Mouse (Mus musculus) granulocyte monocyte progenitor cell, adult 5-6 weeks (primary cell): Measurements from ENCODE around the gene Mpo. TPM values are rescaled to one million over a fixed set of nuclear protein-coding genes. Genes with fewer than 3 reads are reported as not detected.

Source experiments
- ATAC-seq: replicated peaks from 2 replicates; pipeline ENCODE4 v1.8.0; 2016; ENCODE audit warnings: mild to moderate bottlenecking, moderate TSS enrichment, inconsistent platforms; ENCODE audit not compliant: poor library complexity, severe bottlenecking
- total RNA-seq, 2 experiments: library from RNA; stranded (forward) in 1 of 2; stranded (reverse) in 1 of 2; fragments of 200-712, 200-1000 nt in 1 of 2; fragments of >200 nt in 1 of 2; fragmentation: Nextera tagmentation in 1 of 2; gene quantifications; 2 replicates each; pipeline ENCODE4 v1.2.3; 2014 to 2017

Gene Mpo
- total RNA-seq, 2 experiments from 2014 or later, result 13,011 to 13,307 TPM

DNA sequence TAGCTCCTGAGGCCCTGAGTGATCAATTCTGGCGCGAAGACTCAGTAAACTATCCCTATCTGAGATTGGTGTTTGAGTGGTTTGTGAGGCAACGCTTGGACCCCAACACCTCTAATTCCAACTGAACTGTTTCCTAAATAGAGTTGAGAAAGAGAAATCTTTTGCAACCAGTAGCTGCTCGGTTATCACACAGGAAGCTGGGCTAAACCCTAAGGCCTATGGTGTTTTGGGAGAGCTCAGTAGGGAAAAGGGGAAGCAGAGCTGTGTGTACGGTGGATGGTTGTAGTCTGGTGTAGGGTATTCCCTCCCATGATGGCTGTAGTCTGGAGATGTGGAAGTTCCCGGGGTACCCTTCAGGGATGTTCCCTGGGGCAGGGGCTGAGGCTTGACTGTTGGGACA is 3.3 kb upstream of the Mpo start:
- peak; percentile 57 for ATAC-seq

DNA sequence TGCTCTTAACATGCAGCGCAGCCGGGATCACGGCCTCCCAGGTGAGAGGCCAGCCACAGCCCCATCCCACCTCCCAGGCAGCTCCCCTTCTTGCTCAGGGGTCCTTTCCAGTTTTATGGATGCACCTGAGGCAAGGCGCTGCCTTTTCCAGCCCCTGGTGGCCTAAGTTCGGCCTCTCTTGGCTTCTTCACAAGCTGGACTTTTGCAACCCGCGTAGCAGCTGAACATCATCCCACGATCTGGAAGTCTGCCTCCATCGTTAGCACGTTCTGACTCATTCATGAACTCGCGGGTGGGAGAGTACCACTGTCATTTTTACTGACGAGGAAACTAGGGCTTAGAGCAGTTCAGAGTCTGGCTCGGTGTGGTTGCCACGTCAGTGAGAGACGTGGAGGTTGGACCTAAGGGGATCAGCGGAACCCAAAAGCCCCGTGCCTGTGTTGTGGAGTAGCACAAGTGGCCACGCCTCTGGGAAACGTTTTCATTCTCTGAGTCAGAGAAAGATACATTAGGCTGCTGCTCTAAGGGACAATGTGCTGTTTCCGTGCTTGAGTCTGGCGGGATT is 8.4 kb downstream of the Mpo start:
- no peak for ATAC-seq

DNA sequence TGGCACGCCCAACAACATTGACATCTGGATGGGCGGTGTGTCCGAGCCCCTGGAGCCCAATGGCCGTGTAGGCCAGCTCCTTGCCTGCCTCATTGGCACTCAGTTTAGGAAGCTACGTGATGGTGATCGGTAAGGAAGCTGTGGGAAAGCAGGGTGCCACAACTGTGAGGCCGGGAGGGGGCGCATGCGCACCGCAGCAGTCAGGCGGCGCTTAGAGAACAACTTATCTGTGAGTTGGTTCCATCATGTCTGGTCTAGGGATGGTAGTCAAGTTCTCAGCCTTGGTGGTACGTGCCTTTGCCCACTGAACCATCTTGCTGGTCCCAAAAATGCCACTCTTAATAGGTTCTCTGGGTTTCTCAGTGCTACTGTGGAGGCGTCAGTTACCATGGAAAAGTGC is 9.2 kb downstream of the Mpo start:
- no peak for ATAC-seq

DNA sequence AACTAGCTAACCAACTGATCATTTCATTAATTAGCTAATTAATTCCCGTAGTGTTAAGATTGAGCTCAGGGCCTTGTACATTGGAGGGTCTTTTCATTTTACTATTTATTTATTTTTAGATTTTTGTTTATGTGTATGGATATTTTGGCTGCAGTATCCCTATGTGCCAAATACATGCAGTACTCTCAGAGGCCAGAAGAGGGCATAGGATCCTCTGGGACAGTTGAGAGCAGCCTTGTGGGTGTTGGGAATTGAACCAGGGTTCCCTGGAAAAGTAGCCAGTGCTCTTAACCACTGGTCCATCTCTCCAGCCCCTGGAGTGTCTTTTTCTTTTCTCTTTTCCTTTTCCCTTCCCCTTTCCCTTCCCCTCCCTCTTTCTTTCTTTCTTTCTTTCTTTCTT is 12.1 kb downstream of the Mpo start:
- no peak for ATAC-seq

DNA sequence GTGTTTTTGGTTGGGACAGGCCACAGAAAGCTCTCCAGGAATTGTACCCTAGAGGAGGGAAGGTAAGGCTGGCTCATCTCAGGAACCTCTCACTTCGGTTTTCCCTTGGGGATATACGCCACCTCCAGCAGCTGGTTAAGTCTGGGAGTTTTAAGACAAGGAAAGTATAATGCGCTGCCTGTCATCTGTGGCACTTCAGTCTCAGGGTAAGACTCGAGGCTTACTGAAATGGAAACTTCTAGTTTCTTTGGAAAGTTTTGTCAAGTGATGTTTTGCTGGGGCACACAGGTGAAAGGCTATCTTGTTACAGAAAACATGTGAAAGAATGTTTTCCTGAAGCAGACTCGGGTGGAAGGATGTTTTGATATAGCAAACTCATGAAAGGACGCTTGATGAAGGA is 14.1 kb downstream of the Mpo start:
- ATAC-seq, result no peak

DNA sequence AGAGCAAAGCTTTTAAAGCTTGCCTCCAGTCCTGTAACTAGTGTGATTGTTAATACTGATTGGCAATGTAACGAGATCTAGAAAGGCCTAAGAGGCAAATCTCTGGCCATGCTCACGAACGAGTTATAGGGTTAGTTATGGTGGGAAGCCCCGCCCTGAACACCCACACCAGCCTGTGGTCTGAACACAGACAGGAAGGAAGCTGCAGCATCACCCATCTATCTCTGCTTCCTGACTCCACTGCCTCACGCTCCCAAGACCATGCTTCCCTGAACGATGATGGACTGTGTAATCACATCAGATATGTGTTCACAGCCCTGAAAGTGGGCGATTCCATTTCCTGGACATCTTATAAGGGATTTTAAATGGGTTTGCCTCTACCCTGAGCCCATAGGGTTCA is 14.9 kb downstream of the Mpo start:
- ATAC-seq, result peak; percentile 42

DNA sequence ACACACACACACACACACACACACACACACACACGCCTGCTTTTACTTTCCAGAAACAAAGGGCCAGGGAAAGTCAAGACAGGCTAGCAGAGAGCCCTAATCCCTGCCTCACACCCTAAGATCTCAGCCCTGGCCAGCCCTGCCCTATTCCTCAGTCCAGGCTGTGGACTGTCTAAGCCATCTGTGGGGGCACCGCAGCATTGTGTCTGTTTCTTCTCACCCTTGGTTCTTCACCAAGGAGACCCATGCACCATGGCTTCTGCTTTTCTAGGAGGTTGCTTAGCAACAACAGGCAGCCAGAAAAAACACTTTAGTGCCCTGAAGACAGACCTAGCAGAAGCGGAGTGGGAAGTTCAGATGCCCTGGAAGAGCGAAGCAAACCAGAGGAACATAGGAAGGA is 18.0 kb downstream of the Mpo start:
- peak; percentile 55 for ATAC-seq

DNA sequence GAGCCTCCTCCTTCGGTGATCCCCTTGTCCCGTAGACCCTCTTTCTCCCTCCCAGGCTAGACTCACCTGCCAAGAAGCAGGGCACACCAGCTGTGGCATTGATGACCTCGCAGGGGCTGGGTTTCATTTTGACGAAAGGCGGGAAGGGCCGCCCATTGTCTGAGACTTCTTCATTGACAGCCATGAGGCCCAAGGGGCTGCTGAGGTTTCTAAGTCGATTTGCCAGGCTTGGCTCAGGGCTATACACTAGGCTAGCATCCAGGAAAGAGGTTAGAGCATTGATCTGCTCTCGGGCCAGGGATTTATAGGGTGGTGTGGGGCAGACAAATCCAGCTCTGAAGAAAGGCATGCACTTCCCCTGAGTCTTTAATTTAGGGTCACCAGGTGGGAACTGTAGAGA is 21.4 kb downstream of the Mpo start:
- no peak for ATAC-seq

DNA sequence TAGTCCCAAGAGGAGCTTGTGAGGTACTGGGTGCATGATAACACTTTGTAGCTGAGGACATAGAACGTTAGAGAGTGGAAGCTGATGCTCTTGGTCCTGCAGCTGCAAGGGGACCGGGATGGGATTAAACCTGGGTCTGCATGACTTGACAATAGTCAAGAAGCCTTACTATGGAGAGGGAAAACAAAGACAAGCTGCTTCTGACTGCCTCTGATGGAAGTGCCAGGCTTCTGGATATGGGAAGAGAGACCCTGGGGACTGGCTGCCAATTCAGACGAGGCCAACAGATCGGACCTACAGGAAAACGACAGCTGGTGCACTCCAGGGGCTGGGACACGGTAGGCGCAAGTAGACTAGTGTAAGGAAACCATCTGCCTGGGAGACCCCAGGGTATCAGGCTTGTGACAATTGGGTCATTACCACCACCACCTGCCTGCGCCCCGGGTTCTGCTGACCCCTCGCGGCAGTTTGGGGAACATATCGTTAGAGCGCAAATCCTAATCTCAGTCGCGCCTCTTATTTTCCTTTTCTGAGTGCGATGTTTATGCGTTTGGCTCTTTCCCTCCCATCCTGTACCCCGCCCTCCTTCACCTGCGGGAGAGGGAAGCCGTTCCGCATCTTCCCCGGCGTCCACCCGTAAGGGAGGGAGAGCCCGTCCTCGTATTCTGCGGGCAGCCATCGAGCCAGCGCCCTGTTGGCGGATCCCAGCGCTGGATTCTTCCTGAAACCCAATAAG is 23.5 kb downstream of the Mpo start:
- peak; percentile 71 for ATAC-seq

DNA sequence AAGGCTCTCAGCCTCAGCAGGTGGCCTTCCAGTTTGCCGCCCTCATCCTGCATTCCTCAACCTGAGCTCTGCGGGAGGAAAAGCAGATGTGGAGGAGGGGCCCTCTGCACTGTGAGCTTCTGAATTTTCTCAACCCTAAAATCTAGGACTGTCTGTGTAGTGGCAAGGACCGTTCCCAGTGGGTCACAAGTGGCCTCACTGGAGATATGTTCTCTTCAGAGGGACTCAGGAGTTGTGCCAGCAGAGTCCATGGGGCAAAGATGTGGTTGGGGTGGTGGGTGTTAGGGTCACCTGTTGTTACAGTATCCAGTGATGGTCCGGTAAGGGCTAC is 24.0 kb downstream of the Mpo start:
- no peak for ATAC-seq

DNA sequence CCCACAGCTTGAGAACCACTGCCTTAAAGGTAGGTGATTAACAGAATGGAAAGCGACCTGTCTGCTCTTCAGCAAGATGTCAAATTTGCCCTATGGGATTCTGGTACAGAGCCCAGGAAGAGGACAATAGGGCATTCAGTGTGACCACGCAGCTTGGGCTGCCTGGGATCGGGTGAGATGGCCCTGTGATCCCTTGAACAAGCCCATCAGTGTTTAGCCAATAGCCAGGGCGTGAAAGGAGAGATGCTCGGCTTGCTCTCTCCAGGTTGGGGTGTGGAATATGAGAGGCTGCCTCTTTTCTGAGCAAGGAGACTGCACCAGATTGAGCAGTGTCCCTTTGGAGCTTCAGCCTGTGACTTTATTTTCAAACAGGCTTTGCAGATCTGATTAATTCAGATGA is 28.1 kb downstream of the Mpo start:
- no peak for ATAC-seq

DNA sequence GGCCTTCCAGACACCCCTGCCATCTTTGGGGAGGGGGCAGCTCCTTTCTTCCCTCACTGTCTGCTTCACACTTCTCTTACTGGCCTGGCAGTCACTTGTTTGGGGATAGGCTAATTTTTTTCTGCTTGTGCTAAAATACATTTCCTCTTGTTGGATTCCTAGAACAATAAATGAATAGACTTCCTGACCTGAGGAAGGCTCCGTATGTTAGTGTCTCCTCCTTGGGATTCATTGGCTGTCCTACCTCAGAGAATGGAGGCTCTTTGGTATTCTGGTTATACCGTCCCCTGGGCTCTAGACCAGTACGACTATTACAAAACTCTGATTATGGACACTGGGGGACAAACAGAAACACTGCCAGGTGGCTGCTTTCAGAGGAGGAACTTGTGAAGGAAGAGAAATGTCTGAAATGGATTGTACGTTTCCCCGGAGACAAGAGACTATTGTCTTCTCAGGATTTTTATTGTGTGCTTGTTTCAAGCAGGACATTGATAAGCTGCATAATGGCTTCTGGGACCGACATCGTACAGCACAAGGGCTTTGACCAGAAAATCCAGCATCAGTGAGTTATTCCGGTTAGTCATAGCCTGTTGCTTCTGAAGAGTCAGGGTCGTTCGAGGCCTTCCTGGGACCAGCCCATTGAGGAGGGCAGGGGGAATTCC is 35.0 kb downstream of the Mpo start, which contains the start of gene Lpo:
Gene Lpo (minus strand): TSS at position 51 of the 662 bp plus-strand sequence.
- ATAC-seq, result no peak

DNA sequence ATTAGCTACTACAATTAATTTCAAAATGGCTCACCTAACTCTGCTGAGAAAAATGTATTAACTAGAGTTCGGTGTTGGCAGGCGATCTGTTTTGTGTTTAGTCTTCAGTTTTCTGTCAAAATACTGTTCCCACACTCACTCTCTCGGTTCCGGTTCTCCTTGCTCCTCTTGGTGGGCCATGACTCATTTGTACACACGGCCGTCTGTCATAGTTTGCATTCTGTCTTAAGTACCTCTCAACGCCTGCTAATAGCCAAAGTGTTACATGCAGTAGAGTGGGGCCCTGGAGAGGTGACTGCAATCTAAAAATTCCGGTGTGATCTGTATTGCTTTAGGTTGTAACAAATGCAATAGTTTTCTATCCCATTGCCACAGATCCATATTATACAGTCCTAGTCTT is 47.3 kb downstream of the Mpo start:
- no peak for ATAC-seq

DNA sequence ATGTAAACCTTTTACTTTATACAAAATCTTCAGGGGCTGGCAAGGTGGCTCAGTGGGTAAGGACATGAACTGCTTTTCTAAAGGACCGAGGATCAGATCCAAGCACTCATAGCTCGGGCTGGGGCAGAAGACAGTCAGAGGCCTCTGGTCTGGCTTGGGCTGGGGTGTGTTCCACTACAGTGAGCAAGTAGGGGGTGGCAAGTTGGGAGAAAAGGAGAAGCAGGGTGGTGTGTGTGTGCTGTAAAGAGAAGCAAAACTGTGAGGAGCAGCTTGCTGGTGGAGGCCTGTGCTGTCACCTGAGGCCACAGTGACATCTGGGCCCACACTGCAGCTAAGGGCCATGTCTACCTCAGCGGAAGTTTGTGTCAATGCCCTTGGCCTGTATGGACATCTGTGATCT is 48.1 kb downstream of the Mpo start:
- no peak for ATAC-seq

DNA sequence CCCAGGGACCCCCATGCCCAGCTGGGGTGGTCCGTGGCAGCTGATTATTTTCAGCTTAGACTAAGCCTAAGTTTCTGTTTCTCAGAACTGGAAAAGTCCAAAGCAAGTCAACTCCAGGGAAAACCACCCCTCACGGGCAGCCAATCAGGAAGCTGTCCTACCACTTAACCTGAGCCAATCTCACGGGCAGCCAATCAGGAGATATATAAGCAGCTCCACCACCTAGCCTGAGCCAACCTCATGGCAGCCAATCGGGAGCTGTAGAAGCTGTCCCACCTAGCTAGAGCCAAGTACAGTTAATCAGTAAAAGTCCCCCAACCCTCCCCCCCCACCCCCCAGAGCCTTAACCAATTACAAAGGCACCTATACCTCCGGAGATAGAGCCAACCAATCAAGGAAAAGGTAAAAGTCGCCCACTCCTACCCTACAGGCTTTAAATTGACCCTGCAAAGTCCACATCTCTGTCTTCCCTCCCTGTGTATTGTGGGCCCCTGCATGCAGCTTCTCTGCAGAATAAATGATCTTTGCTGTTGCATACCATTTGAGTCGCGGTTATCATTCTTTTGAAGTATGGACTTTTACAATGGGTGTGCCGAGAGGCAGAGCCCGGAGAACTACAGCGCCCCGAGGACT is 53.7 kb downstream of the Mpo start:
- no peak for ATAC-seq

DNA sequence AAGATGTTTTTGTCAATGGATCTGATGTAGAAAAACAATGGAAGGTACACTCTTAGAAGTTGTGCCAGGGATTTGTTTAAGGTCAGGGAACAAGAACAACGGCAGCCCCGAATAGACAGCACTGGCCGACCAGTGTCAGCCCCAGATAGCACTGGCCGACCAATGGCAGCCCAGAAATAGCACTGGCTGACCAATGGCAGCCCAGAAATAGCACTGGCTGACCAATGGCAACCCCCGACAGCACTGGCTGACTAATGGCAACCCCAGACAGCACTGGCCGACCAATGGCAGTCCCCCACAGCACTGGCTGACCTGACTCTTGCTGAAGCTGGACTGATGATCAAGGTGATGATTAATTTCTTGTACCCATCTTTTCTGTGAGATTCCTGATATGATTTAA is 54.5 kb downstream of the Mpo start:
- ATAC-seq, result no peak

DNA sequence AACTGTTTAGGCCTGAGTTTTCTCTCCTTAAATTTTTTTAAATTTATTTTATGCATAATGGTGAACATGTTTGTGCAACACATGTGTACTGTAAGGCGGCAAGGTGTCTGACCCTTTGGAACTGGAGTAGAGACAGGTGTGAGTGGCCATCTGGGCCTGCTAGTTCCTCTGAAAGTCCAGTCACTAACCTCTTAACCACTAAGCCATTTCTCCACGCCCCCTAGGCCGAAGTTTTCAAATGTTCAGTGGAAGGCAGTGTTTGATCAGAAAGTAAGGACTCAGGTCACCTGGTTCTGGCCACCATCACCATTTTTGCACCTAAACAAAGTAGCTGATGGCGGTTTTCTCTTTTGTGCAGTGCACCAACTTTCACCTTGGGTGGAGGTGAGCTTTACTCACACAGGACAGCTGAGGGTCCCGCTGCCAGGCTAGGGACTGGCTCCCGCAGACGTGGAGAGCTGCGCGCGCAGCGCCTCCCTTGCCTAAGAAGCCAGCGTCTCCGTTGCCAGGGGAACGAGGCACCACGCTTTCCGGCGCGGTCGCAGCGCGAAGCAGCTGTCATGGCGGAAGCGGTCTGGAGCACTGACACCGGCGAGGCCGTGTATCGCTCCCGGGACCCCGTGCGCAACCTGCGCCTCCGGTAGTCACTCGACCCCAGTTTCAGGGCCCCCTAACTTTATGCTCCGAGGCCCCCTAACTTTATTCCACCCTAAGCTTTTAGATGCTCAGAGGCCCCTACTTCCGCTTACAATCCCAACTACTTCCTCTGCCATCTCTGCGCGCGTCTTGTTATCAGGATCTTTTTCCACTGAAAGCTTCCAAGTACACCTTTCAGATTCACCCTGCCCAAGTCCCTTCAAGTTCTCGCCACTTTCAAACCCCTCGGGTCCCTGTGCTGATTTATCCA is 59.6 kb downstream of the Mpo start, which contains the start of gene Mks1:
Gene Mks1 (plus strand): TSS at position 526 of the 907 bp plus-strand sequence.
- ATAC-seq, result peak; percentile 99

DNA sequence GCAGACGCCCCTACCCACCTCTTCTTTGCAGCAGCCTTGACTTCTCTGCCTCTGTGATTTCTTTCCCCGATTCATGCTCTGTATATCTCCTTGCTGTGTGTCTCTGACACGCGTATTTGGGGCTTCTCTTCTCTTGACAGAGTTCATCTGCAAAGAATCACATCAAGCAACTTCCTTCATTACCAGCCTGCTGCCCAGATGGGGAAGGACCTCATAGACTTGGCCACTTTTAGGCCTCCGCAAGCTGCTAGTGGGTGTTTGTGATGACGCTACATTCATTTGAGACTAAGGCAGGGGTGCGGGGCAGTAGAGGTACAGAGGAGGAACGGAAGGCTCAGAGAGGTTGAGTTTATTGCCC is 60.2 kb downstream of the Mpo start:
- ATAC-seq, result no peak
